10 mouse cellular contexts compared by ENCODE assay signal in genomic region chr9:32698766-32699165, GRCm38 (mm10).
DNase-seq lines count a peak whose midpoint lies in the region; ATAC-seq lines count a peak whose summit lies in the region.
"Had no signal": no experiment of that assay in that cellular context is flagged by ENCODE, and none has a peak within 500 bp of the region (broad histone marks: within the 10 kb centered on the region; RNA-seq: fewer than 3 reads in every experiment).

No protein-coding gene starts in this region.

- no peak for ATAC-seq in heart, embryonic 12.5 days (ENCODE audit: insufficient number of reproducible peaks, low FRiP score)
- no peak for ATAC-seq in midbrain, embryonic 13.5 days
- no peak for ATAC-seq in midbrain, embryonic 11.5 days (ENCODE audit: low FRiP score)
- ATAC-seq in neural tube, embryonic 14.5 days (ENCODE audit: low read depth), result no peak

- H3K4me3 ChIP-seq in heart, embryonic 12.5 days, result peak overlapping the region; percentile 34
- no peak overlapping the region for H3K4me3 ChIP-seq in midbrain, embryonic 13.5 days (replicated peaks)
- no peak overlapping the region for H3K4me3 ChIP-seq in midbrain, embryonic 11.5 days (ENCODE audit: low read depth, low read length)
- no peak overlapping the region for H3K4me3 ChIP-seq in neural tube, embryonic 14.5 days (ENCODE audit: low read depth, low read length)
- H3K4me3 ChIP-seq: midbrain, embryonic 10.5 days had no signal

- peaks cover 37% of the 10 kb centered on the region for H3K4me1 ChIP-seq in heart, embryonic 12.5 days (replicated peaks)
- peaks cover 8% of the 10 kb centered on the region for H3K4me1 ChIP-seq in midbrain, embryonic 13.5 days (replicated peaks)
- peaks cover 7% of the 10 kb centered on the region for H3K4me1 ChIP-seq in midbrain, embryonic 11.5 days (ENCODE audit: control insufficient read depth, insufficient read depth, low read length)
- H3K4me1 ChIP-seq in neural tube, embryonic 14.5 days (ENCODE audit: control insufficient read depth, insufficient read depth, low read length), result no peaks in the 10 kb centered on the region; the same call in 1 of the 2 replicates

- WGBS in heart, embryonic 12.5 days, result 73% methylated on average over 4 of the region's 4 CpGs
- WGBS in midbrain, embryonic 13.5 days, result 82% methylated on average over 4 of the region's 4 CpGs
- 88% methylated on average over 4 of the region's 4 CpGs for WGBS in midbrain, embryonic 11.5 days
- 90% methylated on average over 4 of the region's 4 CpGs for WGBS in neural tube, embryonic 14.5 days

- H3K27me3 ChIP-seq in heart, embryonic 12.5 days (replicated peaks), result no peaks in the 10 kb centered on the region
- peaks cover 77% of the 10 kb centered on the region for H3K27me3 ChIP-seq in midbrain, embryonic 13.5 days
- peaks cover 38% of the 10 kb centered on the region for H3K27me3 ChIP-seq in midbrain, embryonic 11.5 days (ENCODE audit: control insufficient read depth, insufficient read depth, low read length)
- H3K27me3 ChIP-seq in neural tube, embryonic 14.5 days (ENCODE audit: control insufficient read depth, insufficient read depth, low read length), result peaks cover 22% of the 10 kb centered on the region

- no peaks in the 10 kb centered on the region for H3K9me3 ChIP-seq in heart, embryonic 12.5 days (replicated peaks)
- H3K9me3 ChIP-seq in midbrain, embryonic 13.5 days, result no peaks in the 10 kb centered on the region
- H3K9me3 ChIP-seq in midbrain, embryonic 11.5 days (ENCODE audit: control insufficient read depth, low read length), result no peaks in the 10 kb centered on the region
- no peaks in the 10 kb centered on the region for H3K9me3 ChIP-seq in neural tube, embryonic 14.5 days (ENCODE audit: control insufficient read depth, low read length)
- H3K9me3 ChIP-seq: midbrain, embryonic 10.5 days had no signal

- no peaks in the 10 kb centered on the region for H3K36me3 ChIP-seq in heart, embryonic 12.5 days
- H3K36me3 ChIP-seq in midbrain, embryonic 13.5 days, result no peaks in the 10 kb centered on the region
- H3K36me3 ChIP-seq in midbrain, embryonic 11.5 days (ENCODE audit: control insufficient read depth, insufficient read depth, low read length), result no peaks in the 10 kb centered on the region
- H3K36me3 ChIP-seq in neural tube, embryonic 14.5 days (ENCODE audit: control insufficient read depth, insufficient read depth, low read length), result no peaks in the 10 kb centered on the region
- H3K36me3 ChIP-seq: midbrain, embryonic 10.5 days had no signal

- peak overlapping the region; percentile 60 for H3K4me2 ChIP-seq in heart, embryonic 12.5 days
- 0 out of 2 replicates have a peak overlapping the region, but pooled peaks have one; percentile 11 for H3K4me2 ChIP-seq in midbrain, embryonic 13.5 days (replicated peaks)
- H3K4me2 ChIP-seq in midbrain, embryonic 11.5 days, result no peak overlapping the region
- H3K4me2 ChIP-seq in neural tube, embryonic 14.5 days (ENCODE audit: low read depth, low read length), result 0 out of 2 replicates have a peak overlapping the region, but pooled peaks have one; percentile 17

- H3K27ac ChIP-seq in heart, embryonic 12.5 days (ENCODE audit: poor library complexity, severe bottlenecking), result no peak overlapping the region
- no peak overlapping the region for H3K27ac ChIP-seq in midbrain, embryonic 13.5 days
- no peak overlapping the region for H3K27ac ChIP-seq in midbrain, embryonic 11.5 days (ENCODE audit: low read depth, low read length)
- H3K27ac ChIP-seq in neural tube, embryonic 14.5 days (ENCODE audit: low read depth, low read length), result no peak overlapping the region
- H3K27ac ChIP-seq: midbrain, embryonic 10.5 days had no signal

- no peak for DNase-seq in heart, adult 18-20 months
- no peak for DNase-seq in midbrain, embryonic 11.5 days (ENCODE audit: low spot score, missing footprints)
- peak; percentile 75 for DNase-seq in induced T-regulatory cell, adult 2 months (ENCODE audit: low read depth)
- no peak for DNase-seq in ovary, postnatal 36 days (ENCODE audit: low spot score)
- no peak for DNase-seq in ovary, adult 18-20 months (ENCODE audit: low spot score)
- DNase-seq: cerebellum, postnatal 10 days had no signal

- peak overlapping the region; percentile 56 for H3K9ac ChIP-seq in heart, embryonic 12.5 days
- H3K9ac ChIP-seq in midbrain, embryonic 13.5 days (replicated peaks), result no peak overlapping the region
- H3K9ac ChIP-seq in midbrain, embryonic 11.5 days (ENCODE audit: low read length), result no peak overlapping the region
- no peak overlapping the region for H3K9ac ChIP-seq in neural tube, embryonic 14.5 days (replicated peaks; ENCODE audit: low read depth, low read length)
